Mouse (Mus musculus) spleen, postnatal 36 days (tissue): ENCODE results near the gene Myo10.
"Not testable (repeated sequence)": the region's sequence is repeated elsewhere in the genome, so short reads cannot be mapped to it uniquely, and the experiment has no call there.

ENCODE experiments used
- DNase-seq, 2 experiments: peaks; one replicate each; pipeline ENCODE4 v3.0.0; 2022; ENCODE audit warnings: low spot score in 2 of 2, mixed read lengths in 1 of 2

The Myo10 gene

DNA sequence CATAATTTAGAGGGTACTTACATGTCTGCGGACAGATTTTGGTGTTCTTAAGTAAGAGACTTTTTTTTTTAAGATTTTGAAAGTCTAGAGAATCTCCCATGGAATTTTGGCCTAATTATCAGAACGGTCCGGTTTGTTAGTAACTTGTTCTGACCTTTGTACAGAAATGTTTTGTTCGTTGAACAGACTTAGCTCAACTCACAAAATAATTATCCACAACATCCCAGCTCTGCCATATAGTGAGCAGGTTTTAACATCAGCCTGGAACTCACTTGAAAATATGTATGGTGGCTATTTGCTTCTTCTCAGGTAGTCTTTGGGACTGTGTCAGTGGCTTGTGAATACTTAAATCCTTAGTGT is 68.4 kb downstream of the Myo10 start:
- no peak for DNase-seq

- DNase-seq: no peak
These were observed 70.1 kb downstream of the Myo10 start for GRCm38 (mm10) chr15:25692254-25692950.

DNA sequence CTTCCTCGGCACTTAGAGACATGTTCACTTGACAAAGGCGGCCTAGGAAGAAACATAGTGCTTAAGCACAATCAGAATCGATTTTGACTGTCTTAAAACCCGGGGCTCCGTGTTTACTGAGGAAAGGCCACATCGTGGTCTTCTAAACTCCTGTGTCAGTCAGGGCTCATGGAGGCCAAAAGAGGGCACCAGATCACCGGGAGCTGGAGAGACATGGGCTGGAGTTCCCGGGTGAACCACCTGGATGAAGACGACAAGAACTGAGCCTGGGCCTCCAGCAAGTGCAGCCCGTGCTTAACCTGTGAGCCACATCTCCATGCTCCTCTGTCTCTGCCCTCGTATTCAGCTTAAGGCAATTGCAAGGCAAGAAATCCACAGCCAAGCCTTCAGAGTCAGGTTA is 71.4 kb downstream of the Myo10 start:
- no peak for DNase-seq

DNA sequence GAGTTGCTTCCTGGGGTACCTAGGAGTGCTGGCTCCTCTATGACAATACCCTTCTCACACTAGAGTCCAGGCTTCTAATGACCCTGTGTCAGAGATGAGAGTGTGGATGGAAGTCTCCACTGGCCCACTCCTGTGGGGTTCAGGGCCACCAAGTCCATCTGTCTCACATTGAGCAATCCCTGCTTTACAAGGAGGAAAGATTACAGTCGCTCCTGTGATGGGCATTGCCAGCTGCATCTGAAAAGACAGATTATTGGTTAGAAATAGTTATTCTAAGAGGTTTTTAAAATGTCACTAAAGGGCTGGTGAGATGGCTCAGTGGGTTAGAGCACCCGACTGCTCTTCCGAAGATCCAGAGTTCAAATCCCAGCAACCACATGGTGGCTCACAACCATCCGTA is 72.4 kb downstream of the Myo10 start:
- no peak for DNase-seq

GRCm38 (mm10) chr15:25695253-25695652 is 72.9 kb downstream of the Myo10 start:
- DNase-seq: no peak

DNA sequence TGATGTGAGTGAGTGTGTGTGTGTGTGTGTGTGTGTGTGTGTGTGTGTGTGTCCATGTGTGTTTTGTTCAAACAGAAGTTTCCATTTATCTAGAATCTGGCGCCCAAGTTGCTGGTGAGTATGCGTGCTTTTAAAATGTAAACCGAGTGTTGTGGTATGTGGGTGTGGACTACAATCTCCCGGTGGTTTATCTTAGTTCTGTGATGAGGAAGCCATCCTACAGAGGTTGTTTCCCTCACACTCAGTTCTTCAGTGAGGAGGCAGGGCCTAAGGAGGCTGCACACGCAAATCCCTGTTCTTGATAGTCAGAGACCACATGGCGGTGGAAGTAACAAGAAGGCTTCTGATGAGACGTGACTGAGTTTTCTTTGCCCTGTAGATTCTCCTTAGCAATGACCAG is 73.6 kb downstream of the Myo10 start:
- DNase-seq: no peak

DNA sequence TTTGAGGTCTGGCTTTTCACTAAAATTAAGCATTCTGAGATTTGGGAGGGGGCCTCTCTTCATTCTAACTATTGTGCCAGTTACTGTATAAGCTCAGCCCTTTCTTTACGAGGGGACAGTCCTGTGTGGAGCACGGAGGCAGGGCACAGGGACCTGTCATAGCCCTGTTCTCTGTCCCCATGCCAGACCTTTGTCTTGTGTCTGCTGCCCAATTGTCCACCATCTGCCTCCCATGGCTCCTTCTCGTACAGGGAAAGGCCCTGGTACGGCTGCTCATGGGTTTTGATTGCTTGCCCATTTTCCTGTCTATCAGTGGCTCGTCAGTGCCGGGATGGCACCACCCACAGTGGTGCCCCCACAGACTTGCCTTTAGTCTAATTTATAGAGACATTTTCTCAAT is 74.3 kb downstream of the Myo10 start:
- DNase-seq: no peak

DNA sequence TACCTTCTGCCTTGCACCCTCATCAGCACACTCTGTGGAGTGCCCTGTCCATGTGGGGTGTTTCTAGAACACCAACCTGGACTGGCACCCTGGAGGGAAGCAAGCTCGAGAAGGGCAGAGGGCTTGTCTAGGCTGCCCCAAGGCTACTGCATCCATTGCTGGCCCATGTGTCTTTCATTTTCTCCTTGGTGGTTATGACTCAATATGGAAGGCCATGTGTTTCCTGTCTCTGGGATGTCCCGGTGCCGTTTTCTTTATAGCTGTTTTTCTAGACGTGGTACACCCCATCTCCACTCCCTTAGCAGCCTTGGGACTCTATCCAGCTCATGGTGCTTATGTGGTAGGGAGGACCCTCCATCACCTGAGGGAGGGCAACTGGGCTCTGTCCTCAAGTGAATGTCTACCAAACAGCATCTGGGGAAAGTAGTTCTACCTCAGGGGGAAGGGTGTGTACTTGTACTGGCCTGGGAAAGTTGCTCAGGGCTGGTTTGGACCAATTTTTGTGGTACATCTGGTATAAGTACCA is 76.8 kb downstream of the Myo10 start:
- DNase-seq: no peak

GRCm38 (mm10) chr15:25702602-25703001 is 80.3 kb downstream of the Myo10 start:
- no peak for DNase-seq

GRCm38 (mm10) chr15:25704809-25705585 is 82.7 kb downstream of the Myo10 start:
- DNase-seq: no peak

GRCm38 (mm10) chr15:25706874-25707554 is 84.7 kb downstream of the Myo10 start:
- DNase-seq: no peak

- no peak for DNase-seq
These were observed 85.6 kb downstream of the Myo10 start for GRCm38 (mm10) chr15:25707891-25708290.

DNA sequence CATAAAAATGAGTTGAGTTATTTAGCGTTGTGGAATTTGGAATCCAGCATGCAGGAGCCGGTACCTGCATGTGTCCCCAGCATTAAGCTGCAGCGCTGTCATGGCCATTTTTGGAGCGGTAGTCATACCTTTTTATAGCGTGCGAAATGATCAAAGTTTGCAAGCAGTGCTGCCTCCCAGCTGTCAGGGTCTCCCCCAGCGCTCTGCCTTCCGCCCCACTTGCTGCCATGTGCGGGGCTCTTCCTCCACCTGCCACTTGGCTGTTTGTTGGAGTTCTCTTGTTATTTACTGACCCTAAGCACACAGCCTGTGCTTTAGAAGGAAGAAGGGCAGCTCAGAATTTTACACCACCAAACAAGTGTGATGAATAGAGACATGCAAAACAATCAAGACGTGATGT is 88.6 kb downstream of the Myo10 start:
- DNase-seq: no peak

GRCm38 (mm10) chr15:25712877-25713276 is 90.6 kb downstream of the Myo10 start:
- no peak for DNase-seq

DNA sequence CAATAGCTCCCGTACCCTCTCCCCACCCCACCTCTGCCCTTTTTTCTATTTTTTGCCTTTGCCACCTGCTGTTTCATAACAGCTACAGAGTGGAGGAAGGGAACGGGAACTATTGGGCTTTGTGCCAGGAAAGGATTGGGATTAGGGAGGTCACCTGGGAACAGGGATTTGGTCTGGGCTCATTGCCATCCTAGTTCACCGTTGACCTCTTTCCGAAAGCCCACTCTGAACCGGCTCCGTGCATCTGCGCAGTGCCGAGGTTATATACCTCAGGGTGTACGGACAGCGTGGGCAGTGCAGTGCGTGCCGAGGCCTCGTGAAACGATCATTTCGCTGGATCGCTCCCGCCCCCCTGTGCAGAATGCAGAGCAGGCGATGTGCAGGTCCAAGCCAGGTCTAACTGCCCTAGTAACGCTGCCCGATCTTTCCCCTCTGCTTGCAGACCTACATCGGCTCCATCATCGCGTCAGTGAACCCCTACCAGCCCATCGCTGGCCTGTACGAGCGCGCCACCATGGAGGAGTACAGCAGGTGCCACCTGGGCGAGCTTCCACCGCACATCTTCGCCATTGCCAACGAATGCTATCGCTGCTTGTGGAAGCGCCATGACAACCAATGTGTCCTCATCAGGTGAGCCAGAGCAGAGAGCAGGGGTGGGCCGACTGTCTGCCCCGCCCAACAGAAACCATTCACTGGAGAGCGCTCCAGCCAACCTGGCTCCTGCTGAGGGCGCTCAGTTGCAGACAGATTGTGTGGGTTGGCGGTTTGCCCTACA is 91.4 kb downstream of the Myo10 start:
- no peak for DNase-seq

DNA sequence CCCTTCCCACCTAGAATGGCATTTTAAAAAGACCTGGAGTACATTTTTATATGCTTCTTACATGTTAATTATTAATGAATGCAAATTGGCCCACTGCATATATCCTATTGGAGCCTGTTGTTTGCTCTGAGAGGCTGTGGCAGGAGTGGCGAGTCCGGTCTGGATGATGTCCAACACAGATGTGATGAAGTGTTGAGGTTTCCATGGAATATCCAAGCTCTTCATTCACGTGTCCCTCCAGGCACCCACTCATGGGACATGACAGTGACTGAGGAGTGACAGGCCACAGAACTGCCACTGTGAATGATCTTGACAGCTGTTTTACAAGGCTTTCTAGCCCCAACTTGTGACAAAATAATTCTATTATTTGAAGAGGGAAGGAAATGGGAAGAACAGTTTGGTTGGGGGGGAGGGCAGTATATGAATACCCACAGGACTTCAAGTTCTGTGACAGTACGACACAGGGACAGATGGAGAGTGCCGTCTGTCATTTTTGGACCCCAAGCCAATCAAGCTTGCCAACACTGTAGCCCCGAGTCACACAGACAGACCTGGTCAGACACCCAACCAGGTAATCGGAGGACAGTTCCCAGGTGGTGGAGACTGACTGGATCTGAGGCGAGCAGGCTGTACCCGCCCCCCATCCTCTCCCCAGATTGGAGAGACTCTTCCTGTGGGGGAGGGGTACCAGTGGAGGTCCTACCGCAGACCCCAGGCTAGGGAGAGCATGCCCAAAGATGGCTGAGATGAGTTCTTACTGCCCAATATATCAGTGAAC is 93.1 kb downstream of the Myo10 start:
- DNase-seq: no peak

GRCm38 (mm10) chr15:25715996-25716395 is 93.7 kb downstream of the Myo10 start:
- no peak for DNase-seq

DNA sequence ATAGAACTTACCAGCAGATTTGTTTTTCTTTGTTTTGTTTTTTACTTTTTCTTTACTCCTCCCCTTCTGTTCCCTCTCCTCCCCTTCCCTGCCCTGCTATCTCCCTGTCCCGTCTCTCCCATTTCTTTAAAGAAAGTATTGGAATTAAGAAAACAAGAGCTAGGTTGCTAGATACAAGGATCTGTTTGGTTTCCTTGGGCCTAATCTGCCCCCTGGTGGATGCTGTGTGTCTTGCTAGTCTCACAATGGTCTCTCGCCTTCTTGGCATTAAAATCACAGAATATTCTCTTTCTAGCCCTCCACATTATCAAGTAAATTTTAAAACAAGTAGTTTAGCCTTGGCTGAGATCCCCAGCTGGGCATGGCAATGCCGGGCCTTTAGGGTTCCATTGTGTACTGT is 94.7 kb downstream of the Myo10 start:
- DNase-seq: peak; percentile 43 to 54

GRCm38 (mm10) chr15:25718104-25718503 is 95.8 kb downstream of the Myo10 start:
- not testable (repeated sequence) for DNase-seq

DNA sequence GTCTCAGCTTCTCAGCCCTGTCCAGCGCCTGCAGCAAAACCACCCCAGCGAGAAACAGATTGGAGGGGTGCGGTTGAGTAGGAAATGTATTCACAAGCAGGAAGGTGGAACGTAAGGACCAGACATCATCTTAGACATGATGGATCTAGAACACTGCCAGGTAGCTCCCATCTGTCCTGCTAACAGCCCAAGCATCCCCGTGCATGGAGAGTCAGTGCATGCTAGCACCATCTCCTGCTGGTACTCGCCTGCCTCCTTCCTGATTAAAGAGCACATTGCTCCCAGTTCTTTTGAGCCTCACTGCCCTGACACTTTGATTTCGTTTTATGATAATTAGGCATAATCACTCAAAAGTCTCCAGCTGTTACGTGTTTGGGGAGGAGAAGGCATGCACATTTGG is 96.9 kb downstream of the Myo10 start:
- DNase-seq: no peak

- DNase-seq: no peak
These were observed 97.9 kb downstream of the Myo10 start for GRCm38 (mm10) chr15:25720263-25720662.
